Mouse (Mus musculus) CH12.LX (cell line): ENCODE results near the gene Tnfrsf1a. TPM values are rescaled to one million over a fixed set of nuclear protein-coding genes. Genes with fewer than 3 reads are reported as not detected.

Source experiments
- DNase-seq: peaks from one replicate; pipeline ENCODE4 v3.0.0-alpha.2; 2013; ENCODE audit errors: extremely low read depth
- H3K27ac ChIP-seq: 2 replicates; pipeline ENCODE4 v1.5.1; 2012; ENCODE audit warnings: low read depth, mild to moderate bottlenecking, control low read depth, moderate library complexity; ENCODE audit not compliant: insufficient read depth
- H3K27me3 ChIP-seq: replicated peaks from 2 replicates; pipeline ENCODE3; 2012; ENCODE audit warnings: inconsistent platforms
- H3K36me3 ChIP-seq, 2 experiments: replicated peaks in 1 of 2; 2 replicates each; pipeline versions ENCODE3 to v1.6.1; 2012; ENCODE audit warnings: inconsistent platforms in 1 of 2, low read length in 1 of 2, mild to moderate bottlenecking in 1 of 2, mixed read lengths in 1 of 2, moderate library complexity in 1 of 2; ENCODE audit not compliant: control insufficient read depth in 1 of 2, insufficient read depth in 1 of 2
- H3K4me1 ChIP-seq, 2 experiments: 2 replicates each; pipeline ENCODE4 v1.6.1; 2012; ENCODE audit warnings: inconsistent platforms in 1 of 2, moderate library complexity in 1 of 2; ENCODE audit not compliant: insufficient read depth in 2 of 2, control insufficient read depth in 1 of 2
- H3K4me2 ChIP-seq: 2 replicates; pipeline ENCODE4 v1.6.1; 2012; ENCODE audit warnings: low read depth, mild to moderate bottlenecking, control low read depth; ENCODE audit not compliant: poor library complexity, insufficient read depth, severe bottlenecking
- H3K4me3 ChIP-seq, 3 experiments: fragments of 150-350 bp in 1 of 3; sonication (generic) in 1 of 3; replicated peaks in 1 of 3; 2 replicates each; pipeline versions ENCODE3 to v1.5.1; 2011 to 2012; ENCODE audit warnings: low read depth in 2 of 3, low read length in 2 of 3, mild to moderate bottlenecking in 2 of 3, moderate library complexity in 2 of 3, control low read depth in 1 of 3, improper control_type of control experiment in 1 of 3, inconsistent platforms in 1 of 3, mixed read lengths in 1 of 3; ENCODE audit not compliant: poor library complexity in 1 of 3
- H3K79me2 ChIP-seq: replicated peaks from 2 replicates; pipeline ENCODE4 v1.6.1; 2012; ENCODE audit warnings: mild to moderate bottlenecking, moderate library complexity; ENCODE audit not compliant: control insufficient read depth, poor library complexity, insufficient read depth, severe bottlenecking; ENCODE audit errors: extremely low read depth
- H3K9ac ChIP-seq: 2 replicates; pipeline ENCODE4 v1.6.1; 2012; ENCODE audit warnings: low read depth, mild to moderate bottlenecking, control low read depth, moderate library complexity; ENCODE audit not compliant: insufficient read depth
- H3K9me3 ChIP-seq: replicated peaks from 2 replicates; pipeline ENCODE3; 2012; ENCODE audit warnings: low read length, inconsistent platforms, mixed read lengths
- BHLHE40 ChIP-seq: IDR thresholded peaks from 2 replicates; pipeline ENCODE4 v1.6.1; 2011; ENCODE audit warnings: mild to moderate bottlenecking, low read depth, low read length, improper control_type of control experiment
- CHD1 ChIP-seq: IDR thresholded peaks from 2 replicates; pipeline ENCODE4 v1.6.1; 2012; ENCODE audit warnings: low read depth, low read length, improper control_type of control experiment, inconsistent platforms
- CHD2 ChIP-seq: IDR thresholded peaks from 2 replicates; pipeline ENCODE4 v1.6.1; 2011; ENCODE audit warnings: low read length, improper control_type of control experiment
- CTCF ChIP-seq, 2 experiments: IDR thresholded peaks in 1 of 2; conservative IDR thresholded peaks in 1 of 2; 2 replicates each; pipeline ENCODE4 v1.5.1; 2011 to 2012; ENCODE audit warnings: low read depth in 2 of 2, low read length in 2 of 2, improper control_type of control experiment in 1 of 2, inconsistent platforms in 1 of 2, mild to moderate bottlenecking in 1 of 2, moderate library complexity in 1 of 2
- E2F4 ChIP-seq: IDR thresholded peaks from 2 replicates; pipeline ENCODE4 v1.6.1; 2011; ENCODE audit warnings: low read depth, low read length, improper control_type of control experiment; ENCODE audit not compliant: insufficient replicate concordance
- ELF1 ChIP-seq: IDR thresholded peaks from 2 replicates; pipeline ENCODE4 v1.6.1; 2014; ENCODE audit warnings: low read depth, mild to moderate bottlenecking, inconsistent platforms, low read length, improper control_type of control experiment
- ETS1 ChIP-seq: conservative IDR thresholded peaks from 2 replicates; pipeline ENCODE4 v1.6.1; 2012; ENCODE audit warnings: low read depth, mild to moderate bottlenecking, inconsistent platforms, low read length, improper control_type of control experiment, moderate library complexity
- HCFC1 ChIP-seq: IDR thresholded peaks from 2 replicates; pipeline ENCODE4 v1.6.1; 2012; ENCODE audit warnings: low read depth, mild to moderate bottlenecking, inconsistent platforms, low read length, improper control_type of control experiment
- JUND ChIP-seq: conservative IDR thresholded peaks from 2 replicates; pipeline ENCODE4 v1.6.1; 2011; ENCODE audit warnings: low read depth, low read length, improper control_type of control experiment
- MAFK ChIP-seq: IDR thresholded peaks from 2 replicates; pipeline ENCODE4 v1.6.1; 2011; ENCODE audit warnings: low read length, improper control_type of control experiment; ENCODE audit not compliant: insufficient replicate concordance
- MAX ChIP-seq: IDR thresholded peaks from 2 replicates; pipeline ENCODE4 v1.6.1; 2011; ENCODE audit warnings: low read length, improper control_type of control experiment
- MXI1 ChIP-seq: IDR thresholded peaks from 2 replicates; pipeline ENCODE4 v1.6.1; 2011; ENCODE audit warnings: mild to moderate bottlenecking, low read depth, low read length, improper control_type of control experiment
- MYC ChIP-seq: IDR thresholded peaks from 2 replicates; pipeline ENCODE4 v1.6.1; 2011; ENCODE audit warnings: low read depth, mild to moderate bottlenecking, improper control_type of control experiment, low read length
- NELFE ChIP-seq: IDR thresholded peaks from 2 replicates; pipeline ENCODE4 v1.6.1; 2011; ENCODE audit warnings: low read depth, low read length, improper control_type of control experiment
- NRF1 ChIP-seq: IDR thresholded peaks from 2 replicates; pipeline ENCODE4 v1.6.1; 2014; ENCODE audit warnings: low read depth, mild to moderate bottlenecking, inconsistent platforms, low read length, improper control_type of control experiment, moderate library complexity
- PAX5 ChIP-seq: IDR thresholded peaks from 2 replicates; pipeline ENCODE4 v1.6.1; 2012; ENCODE audit warnings: low read length, inconsistent platforms, mixed read lengths
- POLR2A ChIP-seq: IDR thresholded peaks from 2 replicates; pipeline ENCODE4 v1.6.1; 2011; ENCODE audit warnings: low read depth, mild to moderate bottlenecking, improper control_type of control experiment, low read length
- POLR2AphosphoS2 ChIP-seq: IDR thresholded peaks from 2 replicates; pipeline ENCODE4 v1.6.1; 2011; ENCODE audit warnings: low read depth, low read length, improper control_type of control experiment
- RAD21 ChIP-seq: IDR thresholded peaks from 2 replicates; pipeline ENCODE4 v1.6.1; 2011; ENCODE audit warnings: low read depth, mild to moderate bottlenecking, low read length, improper control_type of control experiment, moderate library complexity
- RCOR1 ChIP-seq: conservative IDR thresholded peaks from 2 replicates; pipeline ENCODE4 v1.6.1; 2012; ENCODE audit warnings: low read depth, mild to moderate bottlenecking, inconsistent platforms, low read length, improper control_type of control experiment
- SMC3 ChIP-seq: IDR thresholded peaks from 2 replicates; pipeline ENCODE4 v1.6.1; 2011; ENCODE audit warnings: low read depth, low read length, improper control_type of control experiment
- TBP ChIP-seq: conservative IDR thresholded peaks from 2 replicates; pipeline ENCODE4 v1.6.1; 2011; ENCODE audit warnings: low read depth, low read length, improper control_type of control experiment
- TCF12 ChIP-seq: IDR thresholded peaks from 2 replicates; pipeline ENCODE4 v1.6.1; 2014; ENCODE audit warnings: low read depth, mild to moderate bottlenecking, inconsistent platforms, low read length, improper control_type of control experiment
- UBTF ChIP-seq: IDR thresholded peaks from 2 replicates; pipeline ENCODE4 v1.6.1; 2012; ENCODE audit warnings: low read depth, mild to moderate bottlenecking, inconsistent platforms, low read length, improper control_type of control experiment, moderate library complexity
- ZC3H11A ChIP-seq: IDR thresholded peaks from 2 replicates; pipeline ENCODE4 v1.6.1; 2012; ENCODE audit warnings: low read depth, mild to moderate bottlenecking, inconsistent platforms, low read length, improper control_type of control experiment
- ZKSCAN1 ChIP-seq: IDR thresholded peaks from 2 replicates; pipeline ENCODE4 v1.6.1; 2012; ENCODE audit warnings: low read depth, inconsistent platforms, low read length, improper control_type of control experiment, borderline replicate concordance
- ZMIZ1 ChIP-seq: IDR thresholded peaks from 2 replicates; pipeline ENCODE4 v1.6.1; 2012; ENCODE audit warnings: low read depth, mild to moderate bottlenecking, inconsistent platforms, low read length, improper control_type of control experiment
- ZNF384 ChIP-seq: IDR thresholded peaks from 2 replicates; pipeline ENCODE4 v1.6.1; 2012; ENCODE audit warnings: low read depth, low read length, improper control_type of control experiment, inconsistent platforms
- dilution Hi-C: fragments of 300-500 bp; cut with MboI; formaldehyde crosslinking; loops from 2 replicates; pipeline ENCODE4 v1.14.3; 2020; ENCODE audit warnings: low sequenced_read_pairs; ENCODE audit not compliant: extremely low pct_unique_long_range_greater_than_20kb, extremely low pct_ligation_motif_present
- in situ Hi-C: fragments of 300-500 bp; cut with MboI; formaldehyde crosslinking; loops from 3 replicates; pipeline ENCODE4 v1.14.3; 2019; ENCODE audit warnings: low sequenced_read_pairs, low pct_ligation_motif_present, low pct_unique_long_range_greater_than_20kb, mixed read lengths
- polyA plus RNA-seq: library from polyadenylated mRNA; unstranded; fragments of >175 nt; gene quantifications from 2 replicates; pipeline ENCODE4 v1.2.1, GENCODE M21; 2012; ENCODE audit warnings: low read depth; ENCODE audit not compliant: insufficient read length
- total RNA-seq, 2 experiments: library from RNA; depleted of rRNA; stranded (reverse); fragments of 300-350 nt in 1 of 2; fragments of >200 nt in 1 of 2; gene quantifications; 2 replicates each; pipeline ENCODE4 v1.2.3; 2012 to 2014

Tnfrsf1a gene
- total and polyA plus RNA-seq, 3 experiments = 0.13 TPM; not detected in 2

- dilution Hi-C loops (no loop called here), in situ Hi-C loops (no loop called here)
- H3K27me3 ChIP-seq = peaks cover 88% of the 10 kb centered on the region
Measured at GRCm38 (mm10) chr6:125382024-125382423, 32.9 kb downstream of the Tnfrsf1a start.

GRCm38 (mm10) chr6:125385066-125385974, 36.2 kb downstream of the Tnfrsf1a start:
- no peak for DNase-seq
- dilution Hi-C loops = no loop called here
- Histone ChIP-seq H3K36me3 (no peaks in the 10 kb centered on the region), H3K27ac (no peak overlapping the region), H3K27me3 (peaks cover 79% of the 10 kb centered on the region), H3K4me3 (no peak overlapping the region), H3K79me2 (no peaks in the 10 kb centered on the region)
- TF ChIP-seq ELF1 (no peak), NRF1 (no peak), MAFK (no peak), MXI1 (no peak), RAD21 (peak; percentile 4), SMC3 (no peak), CHD2 (no peak), POLR2A (no peak), UBTF (no peak), ETS1 (no peak), E2F4 (no peak), TCF12 (no peak), CTCF (conservative IDR thresholded peaks at IDR 0.05 in 1 of 2, IDR thresholded peaks at IDR 0.05 in 1 of 2; ENCODE audit: low read depth in 2 of 2, low read length in 2 of 2) (peak; percentile 39 to 44; a peak in 3 of 4 replicates), BHLHE40 (no peak)
- TF ChIP-seq, all 38 proteins: peak for 2
- peaks cover 0 to 5% of the 10 kb centered on the region in 2 experiments; a peak in 1 of 4 replicates for H3K4me1 ChIP-seq
- peaks cover 6% of the 10 kb centered on the region for H3K9me3 ChIP-seq
- no peak overlapping the region for H3K4me2 ChIP-seq
- no peak overlapping the region for H3K9ac ChIP-seq
- in situ Hi-C loops = no loop called here

More at GRCm38 (mm10) chr6:125382024-125382423, 32.9 kb downstream of the Tnfrsf1a start:
- no peak overlapping the region for H3K27ac ChIP-seq
- H3K4me1 ChIP-seq = peaks cover 0 to 5% of the 10 kb centered on the region in 2 experiments; a peak in 1 of 4 replicates
- H3K4me2 ChIP-seq = no peak overlapping the region
- H3K9ac ChIP-seq = no peak overlapping the region
- no peak for DNase-seq
- no peaks in the 10 kb centered on the region for H3K79me2 ChIP-seq
- H3K9me3 ChIP-seq = no peaks in the 10 kb centered on the region
- no peak for TF ChIP-seq ZC3H11A
- TF ChIP-seq JUND = no peak
- TF ChIP-seq RCOR1 = no peak
- TF ChIP-seq PAX5 = no peak
- no peak for TF ChIP-seq CHD1
- TF ChIP-seq TBP = no peak
- TF ChIP-seq POLR2AphosphoS2 = no peak
- no peak for TF ChIP-seq MAX
- TF ChIP-seq NELFE = no peak
- TF ChIP-seq BHLHE40 = no peak
- no peak for TF ChIP-seq ZNF384
- no peak for TF ChIP-seq ZKSCAN1
- no peak for TF ChIP-seq ZMIZ1
- no peak for TF ChIP-seq MYC
- TF ChIP-seq TCF12 = no peak
- no peak for TF ChIP-seq RAD21
- TF ChIP-seq ELF1 = no peak
- no peak for TF ChIP-seq SMC3
- no peak for TF ChIP-seq HCFC1
- H3K36me3 ChIP-seq = no peaks in the 10 kb centered on the region
- no peak overlapping the region for H3K4me3 ChIP-seq
